Mouse (Mus musculus): ENCODE measurements around the gene Bsn.

DNA sequence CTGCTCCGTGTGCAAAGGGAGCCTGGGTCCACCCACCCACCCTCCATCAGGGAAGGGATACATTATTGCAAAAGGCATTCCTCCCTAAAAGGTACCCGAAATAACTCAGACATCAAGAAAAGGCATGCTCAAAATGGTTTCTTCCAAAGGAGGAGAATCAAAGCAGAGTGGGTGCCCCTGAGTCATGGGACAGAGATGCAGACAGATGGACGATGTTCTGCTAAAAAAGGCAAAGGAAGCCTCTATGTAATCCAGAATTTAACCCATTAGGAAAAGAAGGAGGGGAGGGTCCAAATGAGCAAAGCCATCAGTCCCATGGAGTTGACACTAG, 15.4 kb upstream of the Bsn start:
- TF ChIP-seq CTCF (IDR thresholded peaks at IDR 0.05; ENCODE audit: low read depth, low read length) (no peak), POLR2A (IDR thresholded peaks at IDR 0.05; ENCODE audit: borderline replicate concordance, low read depth, low read length) (no peak)
